Mouse (Mus musculus) C2C12 (cell line): ENCODE measurements around the gene Hoxa7.

ENCODE experiments used
- CTCF ChIP-seq: IDR thresholded peaks from one replicate; pipeline ENCODE4 v1.5.1; 2011; ENCODE audit not compliant: control insufficient read depth, insufficient read depth, insufficient read length
- MAX ChIP-seq: IDR thresholded peaks from one replicate; pipeline ENCODE4 v1.6.1; 2011; ENCODE audit warnings: mild to moderate bottlenecking, control low read depth

- TF ChIP-seq MAX (no peak), CTCF (no peak)
These were observed 14.2 kb upstream of the Hoxa7 start for GRCm38 (mm10) chr6:52235866-52236265.
